Mouse (Mus musculus) spleen, adult 2 months (tissue): ENCODE measurements around the gene Chrm4.

Source experiments
- CTCF ChIP-seq: fragments of 200-500 bp; IDR thresholded peaks from 2 replicates; pipeline ENCODE4 v1.5.1; 2011; ENCODE audit warnings: mild to moderate bottlenecking, inconsistent platforms; ENCODE audit not compliant: insufficient read depth, insufficient read length, insufficient replicate concordance; ENCODE audit errors: extremely low read depth
- POLR2A ChIP-seq: fragments of 200-500 bp; IDR thresholded peaks from 2 replicates; pipeline ENCODE4 v1.6.1; 2011; ENCODE audit warnings: low read depth, low read length, inconsistent platforms

DNA sequence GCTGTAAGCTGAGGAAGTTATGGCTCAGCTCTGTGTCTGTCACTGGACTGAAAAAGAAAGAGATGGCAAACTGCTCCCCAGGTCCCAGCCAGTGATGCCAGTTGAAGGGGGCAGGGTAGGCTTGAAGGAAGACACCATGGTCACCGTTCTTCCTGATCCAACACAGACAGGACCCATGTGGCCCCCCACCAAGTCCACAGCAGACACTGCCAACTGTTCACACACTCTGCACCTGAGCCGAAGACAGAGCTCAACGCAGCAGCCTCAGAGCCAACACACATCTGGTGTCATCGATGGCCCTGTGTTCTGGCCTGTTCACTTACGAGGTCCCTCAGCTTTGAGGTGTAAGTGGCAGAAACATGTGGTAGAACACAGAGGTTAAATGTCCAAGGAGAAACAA, 33.4 kb downstream of the Chrm4 start:
- no peak for TF ChIP-seq POLR2A
- TF ChIP-seq CTCF: no peak
